Mouse (Mus musculus): ENCODE results near the gene Gm4491. TPM values are rescaled to one million over a fixed set of nuclear protein-coding genes. Genes with fewer than 3 reads are reported as not detected.

The Gm4491 gene
- polyA plus RNA-seq, 1 experiment from 2014 or later, result not detected

Other genes starting within 250 kb of the Gm4491 start
- 28.5 and 31.0 TPM in 2 replicates for gene Zmym2, start 229.2 kb downstream of the Gm4491 start, polyA plus RNA-seq (2015; fragmentation: Nextera tagmentation; extraction: Ambion mirVana)
- 56.9 and 57.0 TPM in 2 replicates for gene Gja3, start 57.8 kb downstream of the Gm4491 start, polyA plus RNA-seq (2015; fragmentation: Nextera tagmentation; extraction: Ambion mirVana)
- gene Gjb2, start 11.2 kb downstream of the Gm4491 start, polyA plus RNA-seq (2015; fragmentation: Nextera tagmentation; extraction: Ambion mirVana), result 0.28 and 0.31 TPM in 2 replicates
- not detected in 2 replicates for gene Gjb6, start 17.7 kb upstream of the Gm4491 start, polyA plus RNA-seq (2015; fragmentation: Nextera tagmentation; extraction: Ambion mirVana)

All from heart, embryonic 16.5 days (tissue).